Mouse (Mus musculus) splenic B cell, adult 2 months (primary cell): ENCODE measurements at regions not wholly inside any gene's neighbourhood (a gene's known extent, or its start where the extent isn't known, plus 50 kb on each side); places are given as distances from the start of the nearest gene placed in this dataset.

Source experiments
- DNase-seq: peaks from one replicate; pipeline ENCODE4 v3.0.0-alpha.2; 2011; ENCODE audit warnings: low read depth, low spot score
- H3K27me3 ChIP-seq: 2 replicates; pipeline ENCODE4 v1.6.1; 2012; ENCODE audit warnings: mild to moderate bottlenecking, low read length, moderate library complexity, mixed read lengths; ENCODE audit not compliant: control insufficient read depth, poor library complexity, insufficient read depth, severe bottlenecking
- H3K36me3 ChIP-seq: 2 replicates; pipeline ENCODE4 v1.6.1; 2012; ENCODE audit warnings: mild to moderate bottlenecking, low read length, moderate library complexity, mixed read lengths; ENCODE audit not compliant: control insufficient read depth, poor library complexity, insufficient read depth, severe bottlenecking

DNA sequence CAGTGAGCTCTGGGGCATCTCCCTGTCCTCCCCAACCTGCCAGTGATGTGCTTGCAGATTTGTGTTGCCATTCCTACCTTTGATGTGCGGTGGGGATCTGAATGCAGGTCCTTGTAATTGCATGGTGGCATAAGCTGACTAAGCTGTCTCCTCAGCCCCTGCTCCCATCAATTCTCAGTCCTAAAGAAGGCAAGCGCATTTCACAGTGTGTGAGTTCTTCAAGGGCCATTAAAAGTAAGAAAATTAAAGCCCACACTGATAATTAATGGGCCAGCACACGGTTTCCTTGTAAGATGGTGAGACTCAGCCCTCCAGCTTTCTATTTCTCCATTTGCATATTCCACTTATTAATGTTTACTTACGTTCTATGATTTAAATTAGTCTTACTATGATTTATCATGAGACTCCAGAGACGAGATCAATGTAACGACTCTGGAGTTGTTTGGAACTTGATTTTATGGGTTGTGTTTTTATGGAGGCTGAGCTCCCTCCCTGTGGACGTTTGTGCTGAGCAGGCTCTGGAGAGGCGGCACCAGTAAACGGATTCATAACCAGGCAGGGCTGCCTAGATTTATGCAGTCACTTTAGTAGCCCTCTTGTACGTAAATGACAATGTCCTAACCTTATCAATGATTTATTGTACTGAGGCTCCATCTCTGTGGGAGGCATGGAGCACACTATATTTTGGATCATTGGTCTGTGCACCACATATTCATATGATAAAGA lies 253.9 kb downstream of the Adra2a start:
- Histone ChIP-seq H3K27me3 (no peaks in the 10 kb centered on the region; the same call in 1 of the 2 replicates), H3K36me3 (no peaks in the 10 kb centered on the region)
- DNase-seq, result no peak

DNA sequence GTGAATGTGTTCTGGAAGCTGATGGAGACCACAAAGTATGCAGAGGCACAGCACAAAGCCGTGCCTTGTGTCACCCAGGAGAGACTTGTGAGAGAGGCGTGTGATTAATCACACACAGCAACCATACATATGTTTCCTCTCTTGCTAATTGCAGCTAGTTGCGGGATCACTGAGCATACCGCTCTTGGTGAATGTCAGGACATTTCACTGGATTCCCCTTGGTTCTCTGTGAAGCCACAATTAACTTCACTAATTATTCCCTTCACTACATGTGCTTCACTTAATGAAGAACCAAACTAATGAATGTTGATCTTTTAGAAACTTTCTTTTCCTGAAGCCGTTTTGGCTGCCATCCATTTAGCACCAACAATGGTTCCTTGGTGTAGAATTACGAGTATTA lies 267.3 kb downstream of the Adra2a start:
- no peaks in the 10 kb centered on the region for H3K27me3 ChIP-seq
- no peak for DNase-seq
- no peaks in the 10 kb centered on the region for H3K36me3 ChIP-seq

DNA sequence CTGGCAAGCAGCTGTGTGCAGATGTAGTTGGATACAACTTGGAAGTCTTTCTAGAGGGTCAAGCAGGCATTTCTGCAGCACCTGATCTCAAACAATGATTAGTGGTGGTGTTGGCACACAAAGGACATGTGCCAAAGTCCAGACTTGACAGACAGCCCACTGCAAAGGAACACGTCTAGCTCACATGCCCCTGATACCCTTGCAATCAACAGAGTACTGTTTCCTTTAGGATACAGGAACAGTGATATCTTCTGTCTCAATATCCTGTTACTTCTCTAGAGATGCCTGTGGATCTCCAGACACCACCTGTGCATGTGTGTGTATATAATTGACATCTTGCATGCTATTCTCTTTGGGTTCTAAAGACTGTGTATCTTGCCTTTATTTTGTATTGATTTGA lies 267.8 kb downstream of the Adra2a start:
- H3K27me3 ChIP-seq, result no peaks in the 10 kb centered on the region
- DNase-seq, result no peak
- H3K36me3 ChIP-seq, result no peaks in the 10 kb centered on the region

DNA sequence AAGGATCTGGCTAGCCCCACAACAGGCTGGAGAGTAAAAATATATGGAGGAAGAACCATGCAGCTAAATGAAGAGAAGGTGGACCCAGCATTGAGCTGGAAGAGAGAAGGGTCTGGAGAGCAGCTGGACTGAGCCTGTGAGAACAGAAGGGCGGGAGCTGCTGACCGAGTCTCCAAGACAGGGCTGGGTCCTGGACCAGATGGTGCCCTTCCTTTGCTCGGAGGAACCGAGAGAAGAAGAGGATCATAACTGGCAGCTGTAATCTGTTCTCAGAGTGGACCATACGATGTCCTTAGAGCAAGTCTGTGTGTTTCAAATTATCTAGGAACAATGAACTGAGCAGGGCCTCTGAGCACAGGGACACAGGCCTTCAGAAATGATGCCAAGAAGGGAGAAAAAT lies 279.3 kb downstream of the Adra2a start:
- no peak for DNase-seq
- no peaks in the 10 kb centered on the region for H3K36me3 ChIP-seq
- H3K27me3 ChIP-seq, result no peaks in the 10 kb centered on the region

DNA sequence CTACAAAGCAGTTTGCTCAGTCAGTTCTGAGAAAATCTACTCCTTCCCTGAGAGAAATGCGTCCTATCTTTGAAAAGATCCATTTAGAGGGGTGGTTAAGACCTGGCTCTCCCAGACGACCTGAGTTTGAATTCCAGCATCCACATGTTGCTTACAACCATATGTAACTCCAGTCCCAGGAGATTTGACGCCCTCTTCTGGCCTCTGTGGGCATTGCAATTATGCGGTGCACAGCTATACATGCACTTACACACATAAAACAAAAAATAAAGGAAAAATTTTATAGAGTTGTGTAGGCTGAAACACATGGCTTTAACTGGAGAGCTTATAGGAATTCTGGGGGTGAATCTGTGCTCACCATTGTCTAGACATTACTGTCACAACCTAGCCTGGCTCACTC lies 281.0 kb downstream of the Adra2a start:
- no peaks in the 10 kb centered on the region for H3K36me3 ChIP-seq
- no peaks in the 10 kb centered on the region for H3K27me3 ChIP-seq
- DNase-seq, result no peak

DNA sequence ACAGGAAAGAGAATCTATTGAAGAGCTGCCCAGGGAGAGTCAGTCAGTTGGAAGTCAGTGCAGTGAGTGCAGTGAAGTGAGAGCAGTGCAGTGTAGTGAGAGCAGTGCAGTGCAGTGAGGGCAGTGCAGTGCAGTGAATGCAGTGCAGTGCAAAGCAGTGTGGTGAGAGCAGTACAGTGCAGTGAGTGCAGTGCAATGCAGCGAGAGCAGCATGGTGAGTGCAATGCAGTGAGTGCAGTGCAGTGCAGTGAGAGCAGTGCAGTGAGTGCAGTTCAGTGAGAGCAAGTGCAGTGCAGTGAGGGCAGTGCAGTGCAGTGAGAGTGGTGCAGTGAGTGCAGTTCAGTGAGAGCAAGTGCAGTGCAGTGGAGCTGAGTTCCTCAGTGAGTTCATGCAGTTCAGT lies 288.2 kb downstream of the Adra2a start:
- Histone ChIP-seq H3K27me3 (no peaks in the 10 kb centered on the region), H3K36me3 (no peaks in the 10 kb centered on the region)
- DNase-seq, result no peak

DNA sequence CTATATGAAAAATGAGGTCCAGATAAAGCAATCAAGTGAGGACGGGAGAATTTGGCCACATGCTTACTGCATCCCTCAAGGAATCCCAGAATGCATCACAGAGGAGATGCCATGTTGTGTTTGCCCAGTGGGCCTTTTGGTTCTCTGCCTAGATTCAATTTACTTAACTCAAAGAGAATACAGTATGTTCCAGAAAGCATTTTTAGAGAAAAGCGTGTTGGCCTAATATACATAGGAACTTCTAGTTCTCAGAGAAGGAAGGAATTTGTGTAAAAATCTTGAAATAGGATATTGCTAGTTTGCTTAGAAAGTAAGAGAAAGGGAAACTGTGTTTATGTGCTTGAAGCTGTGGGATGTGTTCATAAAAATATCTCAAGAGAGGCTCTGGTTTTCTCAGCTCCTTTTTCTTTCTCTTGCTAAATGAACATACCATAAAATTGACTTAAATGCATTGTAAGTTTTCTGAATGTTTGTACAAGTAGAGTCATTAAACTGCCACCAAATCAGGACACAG lies 296.9 kb downstream of the Adra2a start:
- Histone ChIP-seq H3K27me3 (no peaks in the 10 kb centered on the region), H3K36me3 (no peaks in the 10 kb centered on the region)
- DNase-seq, result no peak

DNA sequence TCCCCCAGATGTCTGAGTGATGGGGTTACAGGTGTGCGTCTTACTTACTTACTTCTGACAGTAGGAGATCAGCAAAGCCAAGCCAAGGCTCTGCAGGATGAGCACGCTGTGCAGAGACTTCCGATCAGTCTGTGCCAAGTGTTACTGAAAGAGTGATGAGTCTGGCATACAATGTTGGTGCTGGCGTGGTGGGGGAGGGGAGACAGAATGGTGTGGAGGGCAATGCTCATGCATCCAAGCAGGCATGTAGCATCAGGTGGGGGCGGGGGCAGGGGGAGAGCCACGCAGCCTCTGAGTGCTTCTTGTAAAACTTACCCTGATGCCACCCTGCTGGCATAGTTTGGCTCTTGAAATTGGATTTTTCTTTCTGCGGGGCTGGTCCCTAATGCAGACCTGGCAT lies 315.8 kb downstream of the Adra2a start:
- no peaks in the 10 kb centered on the region for H3K27me3 ChIP-seq
- DNase-seq, result no peak
- H3K36me3 ChIP-seq, result no peaks in the 10 kb centered on the region

DNA sequence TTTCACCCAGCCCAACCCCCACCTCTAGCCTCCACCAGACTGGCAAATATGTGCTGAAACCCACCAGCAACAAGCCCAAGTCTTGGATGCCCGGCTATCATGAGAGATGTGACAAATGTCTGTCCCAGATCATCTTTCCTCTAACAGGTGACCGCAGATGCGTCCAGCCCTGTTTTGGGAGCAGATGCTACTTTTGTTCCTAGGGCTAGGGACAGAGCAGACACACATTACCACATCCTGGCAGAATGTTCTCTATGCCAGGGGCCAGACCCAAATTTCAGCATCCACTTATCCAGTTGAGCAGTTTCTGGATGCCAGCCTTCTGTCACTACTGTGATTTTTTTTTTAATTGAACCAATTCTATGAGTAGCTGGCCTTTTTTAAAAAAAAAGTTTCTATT lies 316.7 kb downstream of the Adra2a start:
- H3K36me3 ChIP-seq, result no peaks in the 10 kb centered on the region
- DNase-seq, result no peak
- no peaks in the 10 kb centered on the region for H3K27me3 ChIP-seq

DNA sequence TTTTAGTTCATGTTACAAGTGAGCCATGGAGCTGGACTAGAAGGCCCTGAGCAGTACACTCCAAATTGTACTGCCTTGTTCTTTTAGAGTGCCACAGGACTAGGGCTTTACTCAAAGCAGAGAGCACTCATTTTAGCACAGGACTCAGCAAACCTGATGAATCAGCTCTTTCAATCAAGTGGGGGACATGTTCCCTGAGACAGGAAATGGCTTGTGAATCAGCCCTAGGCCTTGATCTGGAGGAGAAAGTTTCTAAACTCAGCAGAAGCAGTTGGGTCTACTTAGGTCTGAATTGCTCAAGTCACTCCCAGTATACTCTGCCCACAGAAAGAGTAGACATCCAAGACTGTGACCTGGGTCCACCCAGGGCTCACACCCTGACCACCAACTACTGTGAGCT lies 341.1 kb downstream of the Adra2a start:
- no peaks in the 10 kb centered on the region for H3K27me3 ChIP-seq
- no peak for DNase-seq
- no peaks in the 10 kb centered on the region for H3K36me3 ChIP-seq

DNA sequence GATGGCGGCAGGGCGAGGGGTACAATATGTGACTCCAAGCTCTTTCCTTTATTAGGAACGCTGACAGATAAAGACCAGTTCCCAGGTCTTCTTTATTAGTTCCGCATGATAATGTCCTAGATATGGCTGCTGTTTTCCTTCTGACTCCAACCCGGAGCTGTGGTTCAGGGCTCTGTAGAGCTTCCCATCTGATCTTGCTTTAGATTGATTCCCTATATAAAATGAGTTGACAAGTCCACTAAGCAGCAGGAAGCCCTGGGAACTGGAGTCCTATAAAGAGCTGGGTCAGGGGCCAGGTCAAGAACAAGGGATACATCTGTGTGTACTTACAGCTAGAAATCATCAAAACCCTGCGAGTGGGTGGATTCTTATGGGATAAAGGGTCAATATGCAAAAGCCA lies 347.5 kb downstream of the Adra2a start:
- no peak for DNase-seq
- no peaks in the 10 kb centered on the region for H3K36me3 ChIP-seq
- H3K27me3 ChIP-seq, result no peaks in the 10 kb centered on the region

DNA sequence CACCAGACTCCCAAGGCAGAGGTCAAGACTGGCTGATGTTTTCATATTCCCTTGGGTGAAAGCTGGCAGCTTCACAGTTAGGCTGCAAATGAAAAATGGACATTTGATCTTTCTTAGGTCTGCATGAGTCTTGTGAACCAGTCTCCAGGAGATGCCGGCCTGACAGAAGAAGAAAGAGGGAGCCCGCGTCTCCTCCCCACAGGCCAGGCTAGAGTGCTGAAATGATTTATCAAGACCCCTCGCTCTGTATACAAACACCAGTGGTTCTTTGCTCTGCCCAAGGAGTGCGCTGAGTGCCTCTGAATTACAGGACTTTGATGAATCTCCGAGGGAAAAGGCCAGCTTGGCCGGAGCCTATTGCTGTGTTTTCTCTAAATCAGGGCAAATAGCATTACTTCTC lies 355.7 kb downstream of the Adra2a start:
- H3K27me3 ChIP-seq, result no peaks in the 10 kb centered on the region
- no peak for DNase-seq
- H3K36me3 ChIP-seq, result no peaks in the 10 kb centered on the region

DNA sequence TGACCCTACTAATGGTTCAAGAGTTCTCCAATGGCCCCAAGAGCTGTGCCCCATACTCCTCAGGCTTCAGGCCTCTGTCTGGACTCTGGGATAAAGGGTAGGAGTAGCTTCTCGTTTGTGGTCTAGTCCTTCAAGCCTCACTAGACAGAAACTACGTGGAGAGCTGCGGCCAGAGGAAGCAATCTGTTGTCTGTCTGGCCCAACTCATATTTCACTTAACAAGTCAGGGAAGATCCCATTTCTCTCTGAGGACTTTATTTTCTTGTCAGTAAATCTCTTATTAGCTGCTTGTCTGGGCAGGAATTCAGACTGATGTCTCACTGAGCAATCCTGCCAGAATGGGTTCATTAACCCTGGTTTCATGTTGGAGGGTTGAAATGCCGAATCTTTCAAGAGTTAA lies 364.0 kb downstream of the Adra2a start:
- DNase-seq, result no peak
- no peaks in the 10 kb centered on the region for H3K27me3 ChIP-seq
- no peaks in the 10 kb centered on the region for H3K36me3 ChIP-seq

DNA sequence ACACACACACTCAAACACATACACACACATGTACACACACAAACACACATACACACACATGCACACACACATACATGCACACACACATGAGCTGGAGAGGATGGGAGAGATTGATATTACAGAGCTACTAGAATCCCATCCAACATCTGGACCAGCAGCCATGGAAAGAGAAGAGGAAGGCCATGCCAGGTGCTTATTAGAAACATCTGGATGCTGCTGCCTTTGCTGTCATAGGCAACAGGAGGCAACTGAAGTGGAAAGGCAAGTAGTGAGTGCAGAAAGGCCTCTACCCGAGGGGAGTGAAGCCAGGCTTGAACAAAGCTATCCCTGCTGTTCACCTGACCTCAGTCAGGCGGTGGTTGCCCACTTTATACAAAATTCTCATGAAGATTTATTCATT lies 385.1 kb downstream of the Adra2a start:
- DNase-seq, result no peak
- Histone ChIP-seq H3K27me3 (no peaks in the 10 kb centered on the region), H3K36me3 (no peaks in the 10 kb centered on the region)

DNA sequence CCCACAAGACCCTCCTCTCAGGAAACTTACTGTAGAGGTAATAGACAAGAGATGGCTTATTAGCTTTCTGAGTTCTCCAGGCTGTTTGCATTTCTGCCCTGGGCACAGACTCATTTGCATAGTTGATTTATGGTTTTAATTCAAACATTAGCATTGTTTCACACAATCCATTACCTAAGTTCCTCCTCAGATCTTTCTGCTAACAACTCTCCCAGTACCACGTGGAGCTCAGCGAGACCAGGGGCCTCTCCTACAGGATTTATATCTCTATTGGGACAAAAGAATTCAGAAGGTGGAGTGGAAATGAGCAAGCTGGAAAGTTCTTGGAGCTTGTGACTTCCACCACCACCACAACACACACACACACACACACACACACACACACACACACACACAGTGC lies 396.8 kb downstream of the Adra2a start:
- no peaks in the 10 kb centered on the region for H3K27me3 ChIP-seq
- no peak for DNase-seq
- no peaks in the 10 kb centered on the region for H3K36me3 ChIP-seq
